Mouse (Mus musculus): ENCODE results near the gene Calr3.

- TF ChIP-seq TAL1 (IDR thresholded peaks at IDR 0.05; ENCODE audit: low read length) = no peak
- no peak for TF ChIP-seq GATA1 (IDR thresholded peaks at IDR 0.05; ENCODE audit: low read length)
These were observed 34.2 kb downstream of the Calr3 start for GRCm38 (mm10) chr8:72409443-72409842.
